Mouse (Mus musculus) c-Kit-positive CD71-positive TER-119-positive erythroid progenitor cells, embryonic 14.5 days (primary cell): Measurements from ENCODE around the gene Dnajc1.

Source experiments
- DNase-seq: peaks from one replicate; pipeline ENCODE4 v3.0.0-alpha.2; 2013; ENCODE audit warnings: low spot score

The Dnajc1 gene

GRCm38 (mm10) chr2:18195691-18196396, 196.8 kb downstream of the Dnajc1 start:
- no peak for DNase-seq

- DNase-seq = no peak
Observed at GRCm38 (mm10) chr2:18195285-18195684, 197.3 kb downstream of the Dnajc1 start.

- DNase-seq = peak; percentile 6
Observed at GRCm38 (mm10) chr2:18188367-18188766, 204.3 kb downstream of the Dnajc1 start.

- DNase-seq = no peak
Observed at GRCm38 (mm10) chr2:18183079-18183478, 209.6 kb downstream of the Dnajc1 start.

- DNase-seq = no peak
Observed at GRCm38 (mm10) chr2:18181631-18182030, 211.0 kb downstream of the Dnajc1 start.

- DNase-seq = no peak
Observed at GRCm38 (mm10) chr2:18180323-18180722, 212.3 kb downstream of the Dnajc1 start.

- DNase-seq = no peak
Observed at GRCm38 (mm10) chr2:18176235-18176634, 216.4 kb downstream of the Dnajc1 start.

GRCm38 (mm10) chr2:18175234-18175633, 217.4 kb downstream of the Dnajc1 start:
- DNase-seq = no peak

- DNase-seq = no peak
Observed at GRCm38 (mm10) chr2:18169174-18169948, 223.3 kb downstream of the Dnajc1 start.

- no peak for DNase-seq
Observed at GRCm38 (mm10) chr2:18165511-18165910, 227.1 kb downstream of the Dnajc1 start.

- DNase-seq = no peak
Observed at GRCm38 (mm10) chr2:18160992-18161391, 231.6 kb downstream of the Dnajc1 start.

- DNase-seq = no peak
Observed at GRCm38 (mm10) chr2:18159426-18159825, 233.2 kb downstream of the Dnajc1 start.

- no peak for DNase-seq
Observed at GRCm38 (mm10) chr2:18156131-18156530, 236.5 kb downstream of the Dnajc1 start.
